Mouse (Mus musculus) embryo, embryonic 11 days (tissue): ENCODE data around the gene Cux1.
A peak's percentile ranks its signal among the peaks of the same experiment; 100 is the strongest.

ENCODE experiments used
- DNase-seq: peaks from one replicate; pipeline ENCODE4 v3.0.0-alpha.2; 2015

The Cux1 gene

DNA sequence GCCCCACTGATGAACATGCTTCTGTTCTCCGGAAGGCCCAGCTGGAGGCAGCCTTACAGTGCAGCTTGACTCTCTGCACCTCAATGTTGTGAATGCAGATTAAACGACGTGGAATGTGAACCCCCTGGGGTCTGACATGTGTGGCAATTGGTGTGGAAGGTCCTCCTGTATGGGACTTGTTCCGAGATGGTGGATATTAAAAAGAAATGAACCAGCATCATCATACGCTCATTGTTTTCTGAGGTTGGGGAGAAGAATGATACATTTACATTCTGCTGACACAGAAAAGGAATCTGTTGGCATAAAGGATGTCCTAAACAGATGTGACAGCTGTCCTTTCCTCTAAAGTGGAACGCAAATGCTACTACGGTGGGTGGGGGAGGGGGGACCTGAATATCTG lies 203.9 kb downstream of the Cux1 start:
- DNase-seq: no peak

DNA sequence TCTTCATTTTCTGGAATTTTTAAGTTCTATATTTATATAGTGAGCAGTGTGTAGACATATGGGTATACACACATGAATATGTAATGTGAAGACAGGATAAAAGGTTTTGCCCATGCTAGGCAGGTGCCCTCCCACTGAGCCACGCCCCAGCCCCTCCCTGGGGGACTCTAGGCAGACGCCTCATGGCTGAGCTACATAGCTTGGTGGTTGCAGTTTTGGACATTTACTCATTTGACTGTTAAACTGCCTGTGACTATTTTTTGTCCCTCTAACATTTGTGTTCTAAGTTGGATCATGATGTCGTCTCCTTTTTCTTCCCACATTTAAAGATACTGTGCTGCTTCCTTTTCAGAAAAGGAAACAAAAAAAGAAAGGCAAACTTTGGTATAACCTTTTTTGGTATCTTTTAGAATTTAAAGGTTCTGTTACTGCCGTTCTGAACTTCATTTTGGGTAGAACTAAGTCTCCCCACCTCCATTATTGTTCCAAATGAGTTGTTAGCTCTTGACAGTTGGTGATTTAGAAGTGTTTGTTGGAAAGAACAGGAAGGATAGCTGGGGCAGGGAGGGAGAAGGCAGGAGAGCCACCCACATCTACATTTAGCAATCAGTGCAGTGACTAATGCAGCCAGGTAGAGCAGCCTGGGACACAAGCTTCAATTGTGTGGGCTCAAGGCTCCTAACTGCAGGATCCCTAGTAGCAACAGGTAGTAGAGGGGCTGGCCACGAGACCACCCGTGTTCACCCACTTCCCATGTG lies 204.6 kb downstream of the Cux1 start:
- DNase-seq: no peak

GRCm38 (mm10) chr5:136362021-136362420 lies 205.3 kb downstream of the Cux1 start:
- DNase-seq: no peak

DNA sequence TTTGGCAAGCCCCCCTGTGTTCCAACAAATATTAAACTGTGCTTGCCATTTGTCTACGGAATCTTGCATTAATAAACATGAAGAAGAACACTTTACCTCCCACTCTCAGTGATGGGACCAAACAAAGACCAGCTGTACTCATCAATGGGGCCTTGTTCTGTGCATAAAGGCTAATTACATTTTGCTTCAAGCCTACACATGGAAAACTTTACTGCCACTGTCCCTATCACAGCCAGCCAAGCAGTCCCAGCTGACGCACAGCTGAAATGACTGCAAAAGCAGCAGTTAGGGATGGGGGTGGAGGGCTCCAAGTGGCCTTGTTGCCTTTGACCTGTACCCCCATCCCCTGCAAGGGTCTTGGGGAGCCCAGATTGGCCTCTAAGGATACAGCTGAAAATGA lies 210.1 kb downstream of the Cux1 start:
- no peak for DNase-seq

DNA sequence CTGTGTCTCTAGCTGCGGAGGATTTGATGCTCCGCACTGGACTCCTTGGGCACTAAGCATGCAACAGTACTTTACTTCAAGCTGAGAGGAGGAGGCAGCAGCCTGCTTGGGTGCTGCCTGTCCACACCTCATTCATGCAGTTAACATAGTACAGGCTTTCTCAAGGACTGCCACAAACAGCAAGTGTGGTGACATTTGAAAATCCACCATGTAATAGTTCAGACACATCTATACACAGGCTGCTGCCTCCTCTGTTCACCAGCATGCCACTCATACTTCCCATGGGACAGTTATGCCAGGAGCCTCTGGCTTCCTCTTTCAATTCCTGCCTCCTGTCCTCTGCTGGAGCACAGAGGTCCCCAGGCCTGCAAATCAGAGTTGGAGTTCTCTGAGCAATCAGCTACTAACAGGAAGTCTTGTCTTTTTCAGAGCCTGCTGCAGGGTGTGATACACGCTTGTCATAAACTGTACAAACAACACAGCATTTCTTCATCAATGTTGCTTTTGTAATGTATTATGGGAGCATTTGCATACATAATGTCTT lies 211.6 kb downstream of the Cux1 start:
- no peak for DNase-seq

DNA sequence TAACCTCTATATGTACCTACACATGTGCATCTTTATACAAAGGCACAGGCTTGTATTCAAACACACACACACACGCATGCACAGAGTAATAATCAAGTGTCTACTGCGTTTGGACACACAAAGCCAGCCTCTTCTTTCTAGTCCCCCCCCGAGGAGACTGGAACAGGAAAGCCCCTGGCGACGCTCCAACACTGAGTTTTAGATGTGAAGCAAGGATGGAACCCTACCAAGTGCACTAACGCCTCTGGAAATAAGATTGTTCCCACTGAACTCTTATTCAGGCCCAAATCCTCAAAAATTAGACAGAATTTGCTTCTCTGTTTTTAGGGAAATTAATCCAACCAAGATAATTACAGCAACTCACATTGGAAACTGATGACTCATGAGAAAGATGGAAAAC lies 212.6 kb downstream of the Cux1 start:
- no peak for DNase-seq

GRCm38 (mm10) chr5:136353114-136353513 lies 214.2 kb downstream of the Cux1 start:
- DNase-seq: no peak

DNA sequence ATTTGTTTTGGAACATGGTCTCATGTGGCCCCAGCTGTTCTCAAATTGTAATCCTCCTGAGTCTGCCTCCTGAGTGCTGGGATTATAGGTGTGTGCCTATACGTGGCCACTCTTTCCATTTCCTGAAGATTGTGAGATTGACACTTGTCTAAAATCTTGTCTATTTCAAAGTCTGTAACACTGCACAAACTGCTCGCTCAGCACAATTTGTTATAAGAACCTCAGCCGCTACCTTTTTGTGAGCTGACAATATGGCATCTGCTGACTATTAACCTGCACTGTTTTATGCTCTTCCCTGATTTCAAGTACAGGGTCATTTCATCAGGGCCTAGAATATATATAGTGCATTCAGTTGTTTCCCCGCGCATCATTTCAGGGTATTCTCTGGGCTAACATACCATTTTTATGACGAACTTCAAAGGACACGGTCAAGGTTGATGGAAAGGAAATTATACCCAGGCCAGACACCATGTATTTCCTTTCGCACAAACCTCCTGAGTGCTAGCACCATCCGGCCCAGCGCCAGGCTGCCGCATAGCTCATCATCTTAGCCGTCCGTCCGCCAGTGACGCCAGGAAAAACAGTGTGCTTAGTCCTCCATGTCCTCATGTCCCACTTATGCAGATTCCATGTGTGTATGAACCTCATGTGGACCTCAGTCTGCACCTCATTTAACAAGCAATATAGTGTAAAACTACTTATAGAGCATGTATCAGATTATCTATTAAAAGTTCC lies 224.0 kb downstream of the Cux1 start:
- no peak for DNase-seq

DNA sequence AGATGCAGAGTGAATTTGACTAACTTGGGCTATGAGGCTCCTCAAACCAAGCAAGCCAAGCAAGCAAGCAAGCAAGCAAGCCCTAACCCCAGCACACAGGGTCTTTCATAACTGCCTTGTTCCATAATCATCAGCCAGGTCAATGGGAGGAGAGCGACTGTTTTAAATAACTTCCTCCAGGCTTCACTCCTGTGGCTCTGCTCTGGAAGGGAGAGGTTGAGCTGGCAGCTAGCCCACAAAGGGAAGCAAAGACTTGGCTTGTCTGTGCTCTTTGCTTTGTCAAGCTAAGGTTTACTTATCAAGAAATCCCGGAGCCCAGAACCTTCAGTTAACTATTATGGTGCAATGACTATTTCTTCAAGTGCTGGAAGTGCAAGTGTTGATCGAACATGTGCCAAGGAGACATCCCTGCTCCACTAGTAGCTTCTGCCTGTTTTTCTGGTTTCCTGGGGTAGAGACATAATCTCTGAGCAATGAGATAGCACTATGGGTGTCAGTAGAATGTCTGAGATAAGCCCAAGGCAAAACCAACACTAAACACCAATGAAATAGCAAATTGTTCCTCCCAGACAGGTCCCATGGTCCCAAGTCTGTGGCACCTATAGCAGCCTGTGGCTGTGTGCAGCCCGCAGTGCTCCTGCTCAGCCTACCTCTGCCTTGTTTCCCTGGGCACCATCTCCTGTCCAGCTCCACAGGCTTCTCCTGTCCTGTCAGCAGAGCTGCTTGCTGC lies 230.3 kb downstream of the Cux1 start:
- DNase-seq: no peak

- no peak for DNase-seq
These were observed 231.6 kb downstream of the Cux1 start for GRCm38 (mm10) chr5:136335681-136336080.

DNA sequence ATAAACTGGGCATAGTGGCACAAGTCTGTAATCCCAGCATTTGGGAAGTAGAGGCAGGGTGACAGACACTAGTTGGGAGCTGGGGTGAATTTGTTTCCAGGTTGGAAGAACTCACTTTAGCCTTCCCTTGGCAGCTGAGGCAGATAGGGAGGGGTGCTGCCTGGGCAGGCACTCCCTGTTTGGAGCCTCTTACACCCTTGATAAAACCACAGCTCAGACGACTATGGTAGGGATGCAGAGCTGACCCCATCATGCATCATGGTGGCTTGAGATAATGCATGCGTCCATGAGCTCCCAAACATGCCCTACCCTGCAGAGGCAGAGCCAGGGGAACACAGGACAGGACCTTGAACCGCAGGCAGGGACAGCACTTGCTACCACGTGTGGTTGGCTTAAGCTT lies 232.5 kb downstream of the Cux1 start:
- DNase-seq: no peak

DNA sequence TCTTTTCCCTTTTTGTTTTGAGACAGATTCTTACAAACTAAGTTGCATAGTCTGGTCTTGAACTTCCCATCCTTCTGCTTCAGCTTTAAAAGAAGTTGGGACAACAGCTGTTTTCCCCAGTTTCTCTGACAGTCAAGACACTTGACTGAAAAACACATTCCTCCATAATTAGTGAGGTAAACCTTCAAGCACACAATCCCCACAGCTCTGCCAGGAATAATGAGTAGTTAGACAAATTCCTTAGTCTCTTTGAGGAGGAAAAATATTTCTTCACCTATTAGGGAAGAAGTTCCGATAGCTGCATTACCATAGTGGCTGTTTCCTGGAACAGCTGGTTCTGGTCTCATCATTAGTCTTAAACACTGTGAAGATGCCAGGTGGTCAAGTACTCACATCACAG lies 233.2 kb downstream of the Cux1 start:
- DNase-seq: no peak

DNA sequence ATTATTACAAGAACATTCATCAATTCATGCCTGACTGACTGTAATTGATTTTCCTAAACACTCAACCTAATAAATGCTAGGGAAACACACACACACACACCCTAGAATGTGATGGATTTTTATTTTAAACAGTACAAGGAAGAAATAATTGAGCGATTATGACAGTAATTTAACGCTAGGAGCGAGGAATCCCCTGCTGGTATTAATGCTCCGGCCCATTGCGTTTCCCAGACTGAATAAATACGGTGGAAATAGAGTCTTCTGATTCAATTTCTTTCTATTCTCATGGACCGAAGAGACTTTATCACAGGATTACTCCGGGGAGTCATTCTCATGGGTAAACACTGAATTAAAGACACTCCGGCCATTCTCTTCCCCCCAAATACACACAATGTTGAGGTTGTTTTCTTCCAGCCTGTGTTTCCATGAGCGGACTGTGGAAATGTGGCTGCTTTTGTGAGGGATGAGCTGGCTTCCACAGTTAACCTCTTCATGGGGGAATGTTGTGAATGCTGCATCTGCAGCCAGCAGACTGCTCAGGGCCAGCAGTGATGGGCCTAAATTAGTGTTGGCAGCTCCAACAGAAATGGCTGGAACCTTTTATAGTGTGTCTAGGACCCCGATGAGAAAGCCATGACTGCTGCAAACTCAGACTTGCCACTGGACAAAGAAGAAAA lies 234.4 kb downstream of the Cux1 start:
- DNase-seq: no peak

DNA sequence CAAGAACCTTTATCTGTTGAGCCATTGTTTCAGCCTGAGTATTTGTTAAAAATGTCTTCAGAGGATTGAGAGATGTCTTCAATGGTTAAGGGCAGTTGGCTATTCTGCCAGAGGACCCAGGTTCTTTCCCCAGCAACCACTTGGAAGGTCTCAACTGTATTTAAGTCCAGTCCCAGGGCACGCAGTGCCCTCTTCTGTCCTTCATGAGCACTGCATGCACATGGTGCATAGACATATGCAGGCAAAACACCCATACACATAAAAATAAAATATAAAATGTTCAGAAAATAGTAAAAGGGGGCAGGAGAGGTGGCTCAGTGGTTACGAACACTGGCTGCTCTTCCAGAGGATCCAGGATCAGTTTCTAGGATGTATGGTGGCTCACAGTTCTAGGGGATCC lies 239.6 kb downstream of the Cux1 start:
- no peak for DNase-seq

DNA sequence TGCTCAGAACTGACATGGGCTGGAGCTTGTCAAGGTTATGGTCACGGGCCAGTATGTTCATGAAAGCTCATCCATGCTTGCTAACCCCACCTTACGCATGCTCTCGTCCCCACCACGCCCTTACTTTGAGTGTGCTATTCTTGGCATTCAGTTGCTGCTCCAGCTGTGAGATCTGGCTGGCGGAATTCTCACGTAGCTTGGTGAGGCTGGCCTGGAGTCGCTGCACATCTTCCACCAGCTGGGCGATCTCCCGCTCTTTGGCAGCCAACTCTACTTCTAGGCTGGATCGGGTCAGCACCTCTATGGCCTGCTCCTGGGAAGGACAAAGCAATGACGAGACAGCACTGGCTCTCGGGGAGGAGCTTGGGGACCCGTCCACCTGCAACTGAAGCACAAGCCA lies 240.7 kb downstream of the Cux1 start:
- no peak for DNase-seq

- no peak for DNase-seq
These were observed 242.8 kb downstream of the Cux1 start for GRCm38 (mm10) chr5:136324506-136324905.

- DNase-seq: peak; percentile 17
These were observed 245.9 kb downstream of the Cux1 start for GRCm38 (mm10) chr5:136321378-136321777.

- DNase-seq: no peak
These were observed 254.7 kb downstream of the Cux1 start for GRCm38 (mm10) chr5:136312566-136312965.

DNA sequence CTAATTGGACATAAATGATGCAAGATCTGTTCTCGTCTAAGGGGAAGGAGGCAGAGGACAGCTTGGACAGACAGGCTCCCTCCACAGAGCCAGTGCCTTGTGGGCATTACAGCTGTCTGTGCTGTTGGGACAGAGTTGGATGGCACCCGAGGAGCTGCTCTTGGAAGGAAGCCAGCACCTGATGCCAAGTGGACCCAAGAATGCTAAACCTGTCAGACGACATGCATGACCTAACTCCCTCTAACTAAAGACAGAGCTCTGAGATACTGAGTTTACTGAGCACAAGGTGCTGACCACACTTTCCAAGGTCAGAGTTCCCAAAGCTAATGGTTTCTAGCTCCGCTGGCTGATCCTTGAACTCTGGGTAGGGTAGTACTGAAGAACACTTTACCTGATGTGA lies 255.1 kb downstream of the Cux1 start:
- no peak for DNase-seq

DNA sequence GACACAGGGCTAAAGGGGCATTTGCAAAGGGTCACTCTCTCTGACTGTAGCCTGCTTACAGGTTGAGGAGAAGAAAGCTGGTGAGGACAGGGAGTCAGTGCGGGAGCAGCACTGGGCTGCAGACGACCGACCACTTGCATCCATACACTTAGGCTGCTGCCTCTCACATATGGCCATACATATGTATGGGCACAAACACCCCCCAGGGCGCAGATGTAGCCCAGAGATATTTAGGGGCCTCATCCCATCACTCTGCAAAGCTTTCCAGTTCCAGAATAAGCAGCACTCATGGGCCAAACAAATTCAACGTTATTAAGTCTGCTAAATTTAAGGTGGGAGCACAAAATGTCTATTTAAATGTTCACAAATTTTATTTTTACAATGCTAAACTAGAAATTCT lies 261.0 kb downstream of the Cux1 start:
- no peak for DNase-seq

- DNase-seq: no peak
These were observed 263.8 kb downstream of the Cux1 start for GRCm38 (mm10) chr5:136303409-136303983.

DNA sequence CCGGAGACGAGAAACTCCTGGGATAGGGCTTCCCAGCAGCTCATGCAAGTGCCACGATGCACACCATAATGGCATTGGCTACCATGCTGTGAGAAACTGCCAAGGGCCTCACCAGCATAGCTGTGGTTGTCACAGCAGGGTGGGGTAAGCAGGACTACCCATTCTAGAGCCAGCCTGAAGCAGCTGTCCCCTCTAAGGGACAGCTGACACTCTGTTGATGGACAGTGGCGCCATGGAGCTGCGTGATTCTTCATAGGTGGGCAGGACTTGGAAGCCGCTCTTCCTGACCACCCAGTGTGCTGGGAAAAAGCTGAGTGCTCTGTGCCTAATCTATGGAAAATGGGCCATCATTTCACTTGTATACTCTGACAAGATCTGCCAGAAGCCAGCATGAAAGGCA lies 266.4 kb downstream of the Cux1 start:
- DNase-seq: no peak

GRCm38 (mm10) chr5:136297691-136298090 lies 269.6 kb downstream of the Cux1 start:
- no peak for DNase-seq
